Mouse (Mus musculus) liver, embryonic 13.5 days (tissue): ENCODE results near the gene Celf2. TPM values are rescaled to one million over a fixed set of nuclear protein-coding genes. Genes with fewer than 3 reads are reported as not detected.

Experiments
- ATAC-seq: fragments of 200-750 bp; cut with Nextera tagmentation; 2 replicates; pipeline ENCODE4 v1.8.0; 2017; ENCODE audit warnings: low read depth, mild to moderate bottlenecking, moderate number of reproducible peaks, moderate library complexity
- DNase-seq: peaks from one replicate; pipeline ENCODE4 v3.0.0; 2022
- H3K27ac ChIP-seq: fragments of 300-500 bp; sonication (generic); 2 replicates; pipeline ENCODE4 v1.5.1; 2015; ENCODE audit warnings: moderate library complexity, mild to moderate bottlenecking, inconsistent platforms
- H3K27me3 ChIP-seq: fragments of 300-500 bp; sonication (generic); 2 replicates; pipeline ENCODE4 v1.6.1; 2015; ENCODE audit warnings: mild to moderate bottlenecking, inconsistent platforms
- H3K36me3 ChIP-seq: fragments of 300-500 bp; sonication (generic); 2 replicates; pipeline ENCODE4 v1.6.1; 2015; ENCODE audit warnings: mild to moderate bottlenecking, inconsistent platforms
- H3K4me1 ChIP-seq: fragments of 300-500 bp; sonication (generic); replicated peaks from 2 replicates; pipeline ENCODE4 v1.6.1; 2015; ENCODE audit warnings: inconsistent platforms
- H3K4me2 ChIP-seq: fragments of 300-500 bp; sonication (generic); 2 replicates; pipeline ENCODE4 v1.6.1; 2015; ENCODE audit warnings: inconsistent platforms, mild to moderate bottlenecking, moderate library complexity
- H3K4me3 ChIP-seq: fragments of 300-500 bp; sonication (generic); replicated peaks from 2 replicates; pipeline ENCODE4 v1.5.1; 2015; ENCODE audit warnings: mild to moderate bottlenecking, inconsistent platforms
- H3K9ac ChIP-seq: fragments of 300-500 bp; sonication (generic); 2 replicates; pipeline ENCODE4 v1.6.1; 2015; ENCODE audit warnings: mild to moderate bottlenecking, inconsistent platforms
- H3K9me3 ChIP-seq: fragments of 300-500 bp; sonication (generic); replicated peaks from 2 replicates; pipeline ENCODE4 v1.6.1; 2016; ENCODE audit warnings: inconsistent platforms
- WGBS: fragments of 180-500 bp; shearing (Covaris S2); methylation state at CpG from one replicate; pipeline ENCODE4 v1.1.7; 2015; ENCODE audit not compliant: insufficient replicate concordance; 5-methylcytosine and 5-hydroxymethylcytosine counted together
- polyA plus RNA-seq: library from polyadenylated mRNA; unstranded; fragments of >200 nt; fragmentation: Nextera tagmentation; extraction: Ambion mirVana; gene quantifications from 2 replicates; pipeline ENCODE4 v1.2.1, GENCODE M21; 2015

Celf2 gene
- polyA plus RNA-seq, 1 experiment from 2014 or later, result 11.0 TPM

- 36% methylated on average over 1 of the region's 1 CpGs for WGBS
Observed at GRCm38 (mm10) chr2:7040940-7041339, 468.4 kb downstream of the Celf2 start.

GRCm38 (mm10) chr2:7038991-7039390 is 470.4 kb downstream of the Celf2 start:
- no peak overlapping the region for H3K27ac ChIP-seq
- no peaks in the 10 kb centered on the region for H3K4me1 ChIP-seq
- no peaks in the 10 kb centered on the region for H3K27me3 ChIP-seq
- H3K9ac ChIP-seq, result no peak overlapping the region
- no peak overlapping the region for H3K4me3 ChIP-seq
- no peaks in the 10 kb centered on the region for H3K9me3 ChIP-seq
- 73% methylated on average over 4 of the region's 4 CpGs for WGBS
- no peaks in the 10 kb centered on the region for H3K36me3 ChIP-seq
- ATAC-seq, result no peak
- no peak for DNase-seq
- H3K4me2 ChIP-seq, result no peak overlapping the region

More at GRCm38 (mm10) chr2:7040940-7041339, 468.4 kb downstream of the Celf2 start:
- no peak for DNase-seq
- ATAC-seq, result no peak
- Histone ChIP-seq H3K27ac (no peak overlapping the region), H3K27me3 (no peaks in the 10 kb centered on the region), H3K9ac (no peak overlapping the region), H3K4me1 (no peaks in the 10 kb centered on the region), H3K36me3 (no peaks in the 10 kb centered on the region), H3K9me3 (no peaks in the 10 kb centered on the region), H3K4me3 (no peak overlapping the region), H3K4me2 (no peak overlapping the region)

- H3K4me2 ChIP-seq, result no peak overlapping the region
- no peaks in the 10 kb centered on the region for H3K36me3 ChIP-seq
- no peaks in the 10 kb centered on the region for H3K27me3 ChIP-seq
- no peak overlapping the region for H3K4me3 ChIP-seq
- ATAC-seq (no peak), DNase-seq (no peak)
- WGBS, result 63% methylated on average over 1 of the region's 1 CpGs
- no peaks in the 10 kb centered on the region for H3K9me3 ChIP-seq
- no peak overlapping the region for H3K27ac ChIP-seq
- no peak overlapping the region for H3K9ac ChIP-seq
- no peaks in the 10 kb centered on the region for H3K4me1 ChIP-seq
Observed at GRCm38 (mm10) chr2:7031389-7031788, 478.0 kb downstream of the Celf2 start.

GRCm38 (mm10) chr2:7026737-7027136 is 482.6 kb downstream of the Celf2 start:
- no peak overlapping the region for H3K27ac ChIP-seq
- no peak overlapping the region for H3K9ac ChIP-seq
- no peaks in the 10 kb centered on the region for H3K4me1 ChIP-seq
- H3K36me3 ChIP-seq, result no peaks in the 10 kb centered on the region
- no peak for DNase-seq
- no peak for ATAC-seq
- 63% methylated on average over 1 of the region's 1 CpGs for WGBS
- no peaks in the 10 kb centered on the region for H3K9me3 ChIP-seq
- no peak overlapping the region for H3K4me3 ChIP-seq
- no peaks in the 10 kb centered on the region for H3K27me3 ChIP-seq
- H3K4me2 ChIP-seq, result no peak overlapping the region

- no peak overlapping the region for H3K4me3 ChIP-seq
- no peak for ATAC-seq
- WGBS, result 56% methylated on average over 5 of the region's 5 CpGs
Observed at GRCm38 (mm10) chr2:7025594-7025993, 483.8 kb downstream of the Celf2 start.

GRCm38 (mm10) chr2:7022184-7022583 is 487.2 kb downstream of the Celf2 start:
- DNase-seq (no peak), ATAC-seq (no peak)
- Histone ChIP-seq H3K4me2 (no peak overlapping the region), H3K4me1 (no peaks in the 10 kb centered on the region), H3K27me3 (no peaks in the 10 kb centered on the region), H3K9ac (no peak overlapping the region), H3K36me3 (no peaks in the 10 kb centered on the region), H3K9me3 (no peaks in the 10 kb centered on the region), H3K27ac (no peak overlapping the region), H3K4me3 (no peak overlapping the region)
- WGBS, result 34% methylated on average over 3 of the region's 3 CpGs

More at GRCm38 (mm10) chr2:7025594-7025993, 483.8 kb downstream of the Celf2 start:
- H3K27me3 ChIP-seq, result no peaks in the 10 kb centered on the region
- no peak overlapping the region for H3K4me2 ChIP-seq
- DNase-seq, result no peak
- H3K9ac ChIP-seq, result no peak overlapping the region
- no peak overlapping the region for H3K27ac ChIP-seq
- no peaks in the 10 kb centered on the region for H3K4me1 ChIP-seq
- no peaks in the 10 kb centered on the region for H3K9me3 ChIP-seq
- H3K36me3 ChIP-seq, result no peaks in the 10 kb centered on the region

- Histone ChIP-seq H3K9ac (no peak overlapping the region), H3K4me2 (no peak overlapping the region), H3K4me1 (no peaks in the 10 kb centered on the region), H3K36me3 (no peaks in the 10 kb centered on the region), H3K27me3 (no peaks in the 10 kb centered on the region), H3K27ac (no peak overlapping the region), H3K4me3 (no peak overlapping the region), H3K9me3 (no peaks in the 10 kb centered on the region)
- DNase-seq, result no peak
- ATAC-seq, result no peak
- 61% methylated on average over 6 of the region's 6 CpGs for WGBS
Observed at GRCm38 (mm10) chr2:7017384-7018113, 491.8 kb downstream of the Celf2 start.

GRCm38 (mm10) chr2:7013126-7013525 is 496.2 kb downstream of the Celf2 start:
- DNase-seq (no peak), ATAC-seq (no peak)
- no peak overlapping the region for H3K9ac ChIP-seq
- no peak overlapping the region for H3K27ac ChIP-seq
- H3K9me3 ChIP-seq, result no peaks in the 10 kb centered on the region
- no peaks in the 10 kb centered on the region for H3K36me3 ChIP-seq
- no peaks in the 10 kb centered on the region for H3K27me3 ChIP-seq
- no peak overlapping the region for H3K4me2 ChIP-seq
- H3K4me3 ChIP-seq, result no peak overlapping the region
- 58% methylated on average over 5 of the region's 5 CpGs for WGBS
- H3K4me1 ChIP-seq, result no peaks in the 10 kb centered on the region

- Histone ChIP-seq H3K9me3 (no peaks in the 10 kb centered on the region), H3K36me3 (no peaks in the 10 kb centered on the region), H3K4me1 (no peaks in the 10 kb centered on the region), H3K9ac (no peak overlapping the region), H3K27ac (no peak overlapping the region), H3K4me2 (no peak overlapping the region), H3K27me3 (no peaks in the 10 kb centered on the region), H3K4me3 (no peak overlapping the region)
- DNase-seq (no peak), ATAC-seq (no peak)
- 74% methylated on average over 3 of the region's 3 CpGs for WGBS
Observed at GRCm38 (mm10) chr2:7006816-7007215, 502.5 kb downstream of the Celf2 start.

GRCm38 (mm10) chr2:7001967-7002366 is 507.4 kb downstream of the Celf2 start:
- no peak for DNase-seq
- Histone ChIP-seq H3K9ac (no peak overlapping the region), H3K9me3 (no peaks in the 10 kb centered on the region), H3K4me2 (no peak overlapping the region), H3K27me3 (no peaks in the 10 kb centered on the region), H3K4me1 (no peaks in the 10 kb centered on the region), H3K27ac (no peak overlapping the region), H3K4me3 (no peak overlapping the region), H3K36me3 (no peaks in the 10 kb centered on the region)
- no peak for ATAC-seq
- 23% methylated on average over 2 of the region's 2 CpGs for WGBS

- no peak for ATAC-seq
Observed at GRCm38 (mm10) chr2:6991010-6991421, 518.3 kb downstream of the Celf2 start.

GRCm38 (mm10) chr2:6985706-6986105 is 523.7 kb downstream of the Celf2 start:
- H3K27me3 ChIP-seq, result no peaks in the 10 kb centered on the region
- ATAC-seq (no peak), DNase-seq (no peak)
- WGBS, result 69% methylated on average over 4 of the region's 4 CpGs
- no peaks in the 10 kb centered on the region for H3K4me1 ChIP-seq
- no peak overlapping the region for H3K4me2 ChIP-seq
- H3K4me3 ChIP-seq, result no peak overlapping the region
- no peaks in the 10 kb centered on the region for H3K9me3 ChIP-seq
- H3K9ac ChIP-seq, result no peak overlapping the region
- no peaks in the 10 kb centered on the region for H3K36me3 ChIP-seq
- H3K27ac ChIP-seq, result no peak overlapping the region

More at GRCm38 (mm10) chr2:6991010-6991421, 518.3 kb downstream of the Celf2 start:
- Histone ChIP-seq H3K9ac (no peak overlapping the region), H3K4me2 (no peak overlapping the region), H3K9me3 (no peaks in the 10 kb centered on the region), H3K27ac (no peak overlapping the region), H3K4me1 (no peaks in the 10 kb centered on the region), H3K36me3 (no peaks in the 10 kb centered on the region), H3K4me3 (no peak overlapping the region), H3K27me3 (no peaks in the 10 kb centered on the region)
- DNase-seq, result no peak
- 61% methylated on average over 5 of the region's 5 CpGs for WGBS
